Mouse (Mus musculus) CD4-positive, CD25-positive, alpha-beta regulatory T cell, adult 4 months (primary cell): ENCODE data around the gene Msrb2. TPM values are rescaled to one million over a fixed set of nuclear protein-coding genes. Genes with fewer than 3 reads are reported as not detected.
A peak's percentile ranks its signal among the peaks of the same experiment; 100 is the strongest.

ENCODE experiments used
- ATAC-seq: one replicate; pipeline ENCODE4 v1.8.0; 2017
- polyA plus RNA-seq, 2 experiments: library from polyadenylated mRNA; unstranded; fragments of 100-300 nt; shearing (Covaris generic); gene quantifications; one replicate each; pipeline ENCODE4 v1.2.1; 2017

Gene Msrb2
- 10 to 100 TPM; 28.2 to 30.7 TPM for polyA plus RNA-seq

- peak; percentile 81 for ATAC-seq
Measured at GRCm38 (mm10) chr2:19371390-19372158, at the start of gene Msrb2. Msrb2 (plus strand) TSS chr2:19371440.

GRCm38 (mm10) chr2:19322448-19322847 lies 48.8 kb upstream of the Msrb2 start:
- no peak for ATAC-seq

DNA sequence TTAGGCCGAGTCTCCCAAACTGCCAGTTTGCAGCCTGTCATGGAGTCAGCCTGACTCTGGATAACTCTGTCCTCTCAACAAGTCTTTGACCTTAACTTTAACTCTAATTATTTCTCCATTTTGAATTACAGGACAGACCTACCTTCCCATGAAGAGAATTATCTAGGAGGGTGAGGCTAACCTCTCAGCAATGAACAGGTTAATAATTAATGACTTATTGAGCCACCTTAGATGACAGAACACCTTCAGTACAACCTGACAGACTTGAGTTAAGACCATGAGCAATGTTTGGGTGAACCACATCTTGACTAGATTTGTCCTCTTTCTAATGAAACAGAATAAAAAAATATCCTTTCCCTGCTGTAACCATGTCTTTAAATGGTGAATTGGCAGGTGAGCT lies 44.9 kb upstream of the Msrb2 start:
- no peak for ATAC-seq

GRCm38 (mm10) chr2:19327811-19328210 lies 43.4 kb upstream of the Msrb2 start:
- ATAC-seq: no peak

GRCm38 (mm10) chr2:19343901-19344635 lies 27.2 kb upstream of the Msrb2 start:
- no peak for ATAC-seq

DNA sequence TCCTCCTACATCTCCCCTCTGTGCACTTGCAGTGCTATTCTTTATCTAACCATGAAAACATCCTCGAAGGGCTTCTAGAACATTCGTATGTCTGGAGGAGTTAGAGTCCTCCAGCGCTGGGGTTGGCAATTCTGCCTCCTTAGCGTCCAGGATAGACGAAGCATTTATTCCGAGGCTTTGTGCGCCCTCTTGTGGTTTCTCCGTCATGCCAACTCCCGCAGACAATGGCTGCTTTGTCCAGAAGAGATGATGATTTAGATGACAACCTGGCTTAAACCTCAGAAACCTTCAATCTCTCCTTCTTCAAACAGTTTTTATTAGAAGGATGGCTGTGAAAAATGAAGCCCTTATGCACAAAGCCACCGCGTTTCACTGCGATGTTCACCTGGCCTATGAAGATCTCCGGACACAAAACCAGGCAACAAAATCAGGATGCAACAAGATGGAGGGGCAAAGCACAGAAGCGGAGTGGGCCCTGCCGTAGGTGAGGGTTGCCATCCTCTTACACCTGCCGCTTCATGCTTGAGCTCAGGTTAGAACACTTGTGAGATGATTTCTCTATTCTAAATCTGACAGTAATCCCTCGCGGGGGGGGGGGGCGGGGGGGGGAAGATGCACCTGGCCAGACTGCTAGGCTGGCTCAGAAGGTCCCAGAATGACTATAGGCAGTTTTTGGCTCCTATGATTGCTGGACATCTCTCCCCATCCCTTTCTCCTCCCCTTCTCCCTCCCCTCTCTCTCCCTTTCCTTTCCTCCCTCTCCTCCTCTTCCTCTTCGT lies 26.4 kb upstream of the Msrb2 start:
- peak; percentile 93 for ATAC-seq

DNA sequence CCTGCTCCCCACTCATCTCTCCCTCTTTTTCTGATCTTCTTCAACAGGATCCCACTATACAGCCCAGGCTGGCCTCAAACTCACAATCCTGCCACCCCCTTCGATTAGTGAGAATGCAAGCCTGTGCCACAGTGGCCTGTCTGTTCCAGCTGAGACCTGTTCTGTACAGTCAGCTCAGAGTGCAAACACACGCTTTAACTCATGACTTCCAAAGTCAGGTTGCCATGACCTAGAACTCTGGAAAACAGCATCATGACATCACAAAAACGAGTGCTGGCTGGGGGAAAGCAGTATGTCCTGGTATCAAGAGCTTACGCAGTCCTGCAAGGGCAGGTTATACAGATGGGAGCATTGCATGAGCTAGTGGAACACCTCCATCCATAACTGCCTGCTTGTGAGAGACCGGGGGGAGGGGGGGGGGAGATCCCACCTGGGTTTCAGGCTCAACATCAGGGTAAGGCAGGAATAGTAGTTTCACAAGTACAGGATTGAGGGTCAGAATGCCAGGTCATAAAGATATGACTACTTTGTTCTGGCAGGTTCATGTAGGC lies 25.8 kb upstream of the Msrb2 start:
- no peak for ATAC-seq

GRCm38 (mm10) chr2:19348454-19348853 lies 22.8 kb upstream of the Msrb2 start:
- no peak for ATAC-seq

GRCm38 (mm10) chr2:19350167-19350566 lies 21.1 kb upstream of the Msrb2 start:
- no peak for ATAC-seq

DNA sequence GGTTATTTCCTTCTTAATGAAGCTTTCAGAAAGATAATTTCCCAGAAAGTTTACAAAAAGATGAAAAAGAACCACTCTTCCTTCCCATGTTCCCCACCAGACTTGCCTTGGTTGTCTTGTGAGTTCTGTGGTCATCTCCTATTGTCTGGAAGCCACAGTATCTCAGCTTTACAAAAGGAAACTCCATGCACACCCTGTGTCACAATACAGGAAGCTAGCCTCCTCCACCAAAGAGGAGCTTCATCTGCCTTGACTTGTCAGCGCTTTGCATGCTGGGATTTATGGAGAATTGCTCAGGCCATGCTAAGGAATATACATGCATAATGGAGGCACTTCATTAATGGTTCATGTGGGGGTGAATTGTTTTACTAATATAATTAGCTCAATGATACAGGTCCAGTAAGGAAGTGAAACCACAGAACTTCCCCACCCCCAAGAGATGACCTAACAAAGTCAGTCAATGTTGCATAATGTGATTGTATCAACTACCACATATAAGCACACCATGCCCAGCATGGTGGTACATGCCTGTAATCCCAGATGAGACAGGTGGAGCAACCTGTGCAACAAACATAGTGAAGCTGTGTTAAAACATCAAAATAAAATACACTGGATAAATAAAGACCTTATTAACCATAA lies 19.5 kb upstream of the Msrb2 start:
- ATAC-seq: no peak

GRCm38 (mm10) chr2:19353158-19353557 lies 18.1 kb upstream of the Msrb2 start:
- ATAC-seq: no peak

- ATAC-seq: no peak
Measured at GRCm38 (mm10) chr2:19362880-19363279, 8.4 kb upstream of the Msrb2 start.

GRCm38 (mm10) chr2:19366426-19366825 lies 4.8 kb upstream of the Msrb2 start:
- ATAC-seq: no peak

- no peak for ATAC-seq
Measured at GRCm38 (mm10) chr2:19367114-19367513, 4.1 kb upstream of the Msrb2 start.

DNA sequence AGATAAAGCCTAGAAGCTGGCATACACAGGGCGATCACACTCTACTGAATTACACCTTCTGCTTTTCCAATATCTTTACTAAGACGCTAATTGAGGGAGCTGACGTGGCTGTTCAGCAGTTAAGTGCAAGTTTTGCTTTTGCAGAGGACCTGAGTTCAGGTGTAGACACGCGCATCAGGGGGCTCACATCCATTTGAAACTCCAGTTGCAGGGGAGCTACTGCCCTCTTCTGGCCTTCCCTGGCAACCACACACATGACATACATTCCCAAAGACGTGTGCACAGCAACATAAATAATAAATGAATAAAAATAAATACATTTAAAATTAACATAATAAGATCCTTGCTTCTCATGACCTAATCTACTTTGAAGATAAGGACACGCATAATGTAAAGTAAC lies 2.5 kb downstream of the Msrb2 start:
- ATAC-seq: no peak

DNA sequence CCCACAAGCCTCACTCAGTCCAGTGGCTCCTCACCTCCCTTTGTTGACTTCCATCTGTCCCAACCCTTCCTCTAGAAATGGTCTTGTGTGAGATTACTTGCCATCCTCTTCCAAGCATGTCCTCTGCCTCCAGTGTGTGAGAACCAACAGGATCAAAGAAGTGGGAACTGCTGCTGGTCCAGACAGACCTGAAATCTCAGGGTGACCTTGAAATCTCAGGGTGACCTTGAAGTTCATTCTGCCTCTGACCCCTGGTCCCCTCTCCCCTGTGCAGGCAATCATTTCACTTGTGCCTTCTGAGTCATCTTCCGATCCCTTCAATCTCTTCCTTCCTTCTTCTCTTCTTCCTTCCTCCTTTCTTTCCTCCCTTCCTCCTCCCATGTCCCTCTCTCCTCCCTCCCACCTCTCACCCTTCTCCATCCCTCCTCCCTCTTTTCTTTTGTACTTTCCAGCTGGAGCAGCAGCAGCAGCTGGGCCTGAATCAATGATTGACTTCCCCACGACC lies 9.3 kb downstream of the Msrb2 start:
- no peak for ATAC-seq

DNA sequence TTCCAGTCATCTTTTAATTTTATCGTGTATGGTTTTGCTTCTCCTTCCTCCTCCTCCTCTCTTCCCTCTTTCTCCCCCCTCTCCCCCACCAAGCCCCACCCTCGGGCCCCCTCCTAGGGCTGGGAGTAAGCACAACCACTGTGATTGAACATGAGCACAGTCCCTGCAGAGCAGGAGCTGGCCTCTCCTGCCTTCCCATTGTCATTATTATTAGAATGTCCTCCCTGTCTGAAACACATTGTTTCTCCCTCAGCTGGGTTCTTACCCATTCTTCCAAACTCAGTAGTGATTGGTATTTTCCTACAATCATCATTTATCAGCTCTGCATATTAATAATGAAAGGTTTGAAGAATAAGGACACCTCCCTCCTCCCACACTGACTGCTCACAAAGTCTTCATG lies 9.7 kb downstream of the Msrb2 start:
- no peak for ATAC-seq

DNA sequence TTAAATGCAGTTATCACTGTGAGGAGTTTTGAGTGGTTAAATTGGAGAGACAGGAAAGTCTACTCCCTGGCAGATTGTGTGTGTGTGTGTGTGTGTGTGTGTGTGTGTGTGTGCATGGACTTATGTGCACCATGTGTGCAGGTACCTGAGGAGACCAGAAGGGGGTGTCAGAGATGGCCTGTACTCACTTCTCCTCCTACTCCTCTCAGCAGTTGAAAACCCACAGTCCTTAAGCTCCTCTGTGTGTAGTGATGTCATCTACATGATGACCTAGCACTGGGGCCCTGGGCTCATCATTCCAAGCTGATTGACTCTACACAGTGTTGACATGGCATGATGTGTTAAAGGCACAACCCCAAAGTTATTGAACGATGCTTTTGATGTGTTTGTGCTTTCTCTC lies 11.0 kb downstream of the Msrb2 start:
- no peak for ATAC-seq

GRCm38 (mm10) chr2:19383006-19383405 lies 11.8 kb downstream of the Msrb2 start:
- ATAC-seq: no peak

DNA sequence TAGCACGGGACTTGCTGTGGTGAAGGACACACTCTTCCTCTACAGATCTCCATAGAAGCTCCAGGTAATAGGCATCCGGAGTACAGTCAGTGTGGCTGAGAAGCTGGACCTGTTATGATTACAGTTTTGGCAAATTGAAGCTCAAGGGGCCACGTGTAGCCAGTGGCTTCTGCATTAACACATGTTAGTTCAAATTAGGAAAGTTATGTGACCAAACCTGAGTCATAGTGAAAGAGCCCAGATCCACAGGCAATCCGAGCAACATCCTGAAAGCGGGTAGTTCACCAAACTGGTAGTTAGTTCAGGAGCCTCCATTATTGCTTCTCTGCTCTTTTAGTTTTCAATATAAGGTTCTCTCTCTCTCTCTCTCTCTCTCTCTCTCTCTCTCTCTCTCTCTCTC lies 14.5 kb downstream of the Msrb2 start:
- ATAC-seq: no peak

DNA sequence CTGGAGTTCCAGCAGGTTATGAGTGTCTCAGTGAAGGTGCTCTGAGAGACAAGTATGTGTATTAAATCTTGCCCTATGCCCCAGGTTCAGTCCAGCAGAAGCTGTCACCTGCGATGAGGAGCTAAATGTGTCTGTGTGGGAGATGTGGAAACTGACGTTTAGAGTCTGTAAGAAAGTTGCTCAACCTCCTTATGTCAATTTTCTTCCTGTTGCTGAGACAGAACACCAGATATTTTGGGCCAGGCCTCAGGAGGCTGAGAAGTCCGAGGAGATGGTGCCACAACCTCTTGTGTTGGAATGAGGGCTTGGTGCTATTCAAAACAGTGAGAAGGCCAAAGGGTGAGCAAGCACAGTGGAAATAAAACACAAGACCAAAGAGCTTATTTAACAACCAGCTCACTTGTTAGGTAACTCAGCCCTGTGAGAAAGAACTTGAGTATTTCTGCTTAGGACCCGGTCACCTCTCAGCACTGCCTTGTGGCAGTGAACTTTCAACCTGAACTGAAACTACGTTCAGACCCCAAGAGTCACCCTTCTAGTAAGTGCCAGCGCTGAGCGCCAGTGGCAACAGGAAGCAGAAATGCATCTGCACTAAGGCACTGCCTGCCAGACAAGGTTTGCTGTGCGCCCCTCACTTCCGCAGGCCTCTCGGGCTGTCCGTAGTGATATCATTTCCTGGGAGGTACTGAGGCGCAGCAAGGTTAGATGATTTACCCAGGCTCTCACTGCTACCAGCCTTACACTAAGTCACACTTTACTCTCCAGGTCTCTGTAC lies 17.3 kb downstream of the Msrb2 start:
- ATAC-seq: peak; percentile 97
